Mouse (Mus musculus) brain, embryonic 14.5 days (tissue): Measurements from ENCODE around the gene Atxn7l1. TPM values are rescaled to one million over a fixed set of nuclear protein-coding genes. Genes with fewer than 3 reads are reported as not detected.
A peak's percentile ranks its signal among the peaks of the same experiment; 100 is the strongest.
"Not testable (repeated sequence)": the region's sequence is repeated elsewhere in the genome, so short reads cannot be mapped to it uniquely, and the experiment has no call there.

Source experiments
- DNase-seq: peaks from one replicate; pipeline ENCODE4 v3.0.0-alpha.2; 2011; ENCODE audit warnings: low read depth
- CTCF ChIP-seq: fragments of 200-500 bp; IDR thresholded peaks from 2 replicates; pipeline ENCODE4 v1.5.1; 2012; ENCODE audit warnings: inconsistent platforms, mild to moderate bottlenecking, moderate library complexity, borderline replicate concordance; ENCODE audit not compliant: insufficient read depth, insufficient read length; ENCODE audit errors: extremely low read depth
- POLR2A ChIP-seq: fragments of 200-500 bp; IDR thresholded peaks from 2 replicates; pipeline ENCODE4 v1.6.1; 2012; ENCODE audit warnings: mild to moderate bottlenecking, inconsistent platforms, borderline replicate concordance; ENCODE audit not compliant: poor library complexity, insufficient read depth, insufficient read length, severe bottlenecking; ENCODE audit errors: extremely low read depth
- polyA plus RNA-seq: library from polyadenylated mRNA; depleted of rRNA; stranded (reverse); fragments of >200 nt; gene quantifications from 2 replicates; pipeline ENCODE4 v1.2.3, GENCODE M21; 2012

Gene Atxn7l1
- polyA plus RNA-seq, 1 experiment, result 43.3 TPM

GRCm38 (mm10) chr12:33162541-33162940 is 15.0 kb downstream of the Atxn7l1 start:
- no peak for TF ChIP-seq POLR2A
- TF ChIP-seq CTCF, result no peak
- peak; percentile 76 for DNase-seq

DNA sequence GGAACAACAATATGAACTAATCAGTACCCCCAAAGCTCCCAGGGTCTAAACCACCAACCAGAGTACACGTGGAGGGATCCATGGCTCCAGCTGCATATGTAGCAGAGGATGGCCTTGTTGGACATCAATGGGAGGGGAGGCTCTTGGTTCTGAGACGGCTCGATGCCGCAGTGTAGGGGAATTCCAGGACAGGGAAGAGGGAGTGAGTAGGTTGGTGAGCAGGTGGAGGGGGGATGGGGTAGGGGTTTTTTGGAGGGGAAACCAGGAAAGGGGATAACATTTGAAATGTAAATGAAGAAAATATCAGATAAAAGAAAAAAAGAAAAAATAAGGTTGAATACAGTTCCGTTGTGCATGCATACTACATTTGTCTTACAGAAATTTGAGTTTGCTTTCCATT is 16.5 kb downstream of the Atxn7l1 start:
- not testable (repeated sequence) for DNase-seq

GRCm38 (mm10) chr12:33166712-33167111 is 19.2 kb downstream of the Atxn7l1 start:
- TF ChIP-seq POLR2A (no peak), CTCF (no peak)

GRCm38 (mm10) chr12:33167545-33167944 is 20.1 kb downstream of the Atxn7l1 start:
- TF ChIP-seq POLR2A, result no peak
- TF ChIP-seq CTCF, result no peak
- DNase-seq, result no peak

More at GRCm38 (mm10) chr12:33166712-33167111, 19.2 kb downstream of the Atxn7l1 start:
- DNase-seq, result no peak

DNA sequence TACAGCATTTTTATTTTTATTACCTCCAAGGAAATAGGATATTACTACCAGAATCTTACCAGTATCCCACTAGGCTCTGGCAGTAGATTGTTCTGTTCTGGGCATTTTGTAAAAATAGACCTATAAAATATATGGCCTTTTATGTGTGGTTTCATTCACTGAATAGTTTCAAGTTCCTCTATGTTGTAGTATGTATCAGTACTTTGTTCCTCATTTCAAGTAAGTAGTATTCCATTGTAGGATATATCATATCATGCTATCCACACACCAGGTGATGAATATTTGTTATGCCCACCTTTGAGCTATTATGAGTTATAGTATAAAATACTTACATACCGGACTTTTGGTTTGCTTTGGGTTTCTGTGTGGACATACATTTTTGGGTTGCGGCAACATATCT is 21.0 kb downstream of the Atxn7l1 start:
- TF ChIP-seq CTCF (no peak), POLR2A (no peak)
- no peak for DNase-seq

GRCm38 (mm10) chr12:33169777-33170494 is 22.4 kb downstream of the Atxn7l1 start:
- TF ChIP-seq CTCF, result no peak
- no peak for TF ChIP-seq POLR2A
- no peak for DNase-seq

GRCm38 (mm10) chr12:33170822-33171221 is 23.3 kb downstream of the Atxn7l1 start:
- TF ChIP-seq POLR2A (no peak), CTCF (no peak)

DNA sequence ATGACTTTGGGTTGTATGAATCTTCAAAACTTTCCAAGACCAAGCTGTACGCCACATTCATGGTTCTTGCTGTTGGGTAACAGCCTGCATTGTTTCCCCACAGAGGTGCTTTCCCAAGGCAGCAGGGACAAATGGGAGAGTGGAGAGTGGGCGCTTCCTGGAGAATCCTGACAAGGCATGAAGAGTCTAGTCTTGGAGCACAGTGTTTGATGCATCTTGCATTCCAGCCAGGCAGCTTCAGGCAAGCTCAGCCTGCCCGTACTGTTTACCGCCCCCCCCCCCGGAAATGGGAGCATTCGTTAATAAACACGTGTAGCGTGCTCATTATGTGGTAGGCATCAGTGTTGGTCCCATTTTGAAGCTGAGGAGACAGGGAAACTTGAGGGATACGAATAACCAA is 25.4 kb downstream of the Atxn7l1 start:
- no peak for TF ChIP-seq CTCF
- no peak for TF ChIP-seq POLR2A

More at GRCm38 (mm10) chr12:33170822-33171221, 23.3 kb downstream of the Atxn7l1 start:
- DNase-seq, result no peak

DNA sequence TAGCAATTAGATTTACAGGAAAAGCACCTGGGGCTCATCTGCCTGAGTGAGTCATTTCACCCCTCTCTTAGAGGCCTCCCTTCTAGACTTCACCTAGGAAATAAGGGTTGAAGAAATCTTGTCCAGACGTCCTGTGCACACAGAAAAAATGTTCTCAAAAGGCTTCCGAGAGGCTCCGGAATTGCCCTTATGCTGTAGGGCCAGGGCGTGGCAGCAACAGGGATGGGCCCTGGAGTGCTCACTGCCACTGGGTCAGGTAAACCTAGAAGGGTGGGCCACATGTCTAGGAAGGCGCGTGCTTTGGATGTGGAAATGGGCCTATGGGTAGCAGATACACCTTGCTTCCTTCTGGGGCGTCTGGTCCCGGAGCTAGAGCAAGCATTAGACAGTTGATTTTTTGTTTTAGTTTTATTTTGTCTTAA is 26.2 kb downstream of the Atxn7l1 start:
- no peak for DNase-seq
- TF ChIP-seq CTCF, result no peak
- TF ChIP-seq POLR2A, result no peak

More for the DNA sequence above, 25.4 kb downstream of the Atxn7l1 start:
- no peak for DNase-seq

DNA sequence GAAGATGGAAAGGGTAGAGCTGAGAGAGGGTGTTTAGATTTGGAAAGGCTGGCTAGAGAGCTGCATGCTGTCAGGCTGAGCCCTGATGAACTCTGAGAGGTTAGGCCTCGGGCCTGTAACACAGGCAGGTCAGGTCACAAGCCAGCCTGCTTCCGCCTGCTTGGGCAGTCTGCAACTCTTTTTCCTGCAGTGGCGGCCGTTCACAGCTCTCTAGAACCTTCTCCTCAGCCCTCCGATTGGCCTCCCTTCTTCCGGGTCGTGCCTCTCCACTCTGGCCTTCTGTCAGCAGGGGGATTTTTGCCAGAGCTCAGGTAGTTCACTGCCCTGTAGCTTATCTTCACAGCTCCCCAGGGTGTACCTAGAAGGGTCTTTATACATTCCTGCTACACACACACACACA is 26.7 kb downstream of the Atxn7l1 start:
- no peak for TF ChIP-seq POLR2A
- no peak for TF ChIP-seq CTCF
- DNase-seq, result no peak

DNA sequence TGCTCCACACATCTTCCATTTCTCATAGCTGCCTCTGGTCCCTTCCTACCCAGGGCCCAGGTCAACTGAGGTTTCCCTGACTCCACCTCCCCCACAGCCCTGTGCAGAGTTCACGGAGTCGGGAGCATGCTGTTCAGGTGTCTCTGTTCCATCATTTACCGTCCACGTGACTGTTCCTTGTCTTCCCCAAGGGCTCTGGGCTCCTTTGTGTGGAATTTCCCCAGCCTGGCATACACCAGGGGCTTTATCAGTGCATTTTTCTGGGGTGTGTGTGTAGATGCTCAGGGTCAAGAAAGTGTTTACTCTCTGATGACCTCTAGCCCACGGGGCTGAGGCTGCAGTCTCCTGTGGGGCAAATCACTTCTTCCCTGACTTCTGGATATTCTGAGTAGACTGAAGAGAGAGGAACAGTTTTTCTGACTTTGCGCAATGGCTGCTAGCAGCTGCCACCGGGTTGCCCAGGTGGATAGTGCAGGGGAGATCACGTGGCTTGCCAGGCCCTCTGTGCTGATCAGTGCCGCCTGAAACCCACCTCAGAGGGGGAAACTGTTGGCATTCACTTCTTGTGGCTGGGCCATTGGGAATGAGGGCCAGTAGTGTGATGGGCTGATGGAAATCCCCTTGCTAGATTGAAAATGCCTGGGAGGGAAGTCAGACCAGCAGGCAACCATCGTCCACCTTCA is 27.3 kb downstream of the Atxn7l1 start:
- no peak for DNase-seq
- TF ChIP-seq POLR2A, result no peak
- no peak for TF ChIP-seq CTCF
